Mouse (Mus musculus) kidney, adult 2 months (tissue): Measurements from ENCODE around the gene Tnnc1. TPM values are rescaled to one million over a fixed set of nuclear protein-coding genes. Genes with fewer than 3 reads are reported as not detected.

Experiments
- DNase-seq: peaks from one replicate; pipeline ENCODE4 v3.0.0; 2021
- H3K27ac ChIP-seq: fragments of 200-500 bp; 2 replicates; pipeline ENCODE4 v1.5.1; 2012; ENCODE audit warnings: low read depth, low read length, control low read depth, inconsistent platforms; ENCODE audit not compliant: insufficient read depth
- H3K27me3 ChIP-seq: fragments of 200-500 bp; replicated peaks from 2 replicates; pipeline ENCODE4 v1.6.1; 2012; ENCODE audit warnings: mild to moderate bottlenecking, moderate library complexity, low read length, inconsistent platforms; ENCODE audit not compliant: control insufficient read depth, insufficient read depth
- H3K36me3 ChIP-seq: fragments of 200-500 bp; 2 replicates; pipeline ENCODE4 v1.6.1; 2012; ENCODE audit warnings: mild to moderate bottlenecking, moderate library complexity, low read length, inconsistent platforms; ENCODE audit not compliant: control insufficient read depth, insufficient read depth
- H3K4me1 ChIP-seq: fragments of 200-500 bp; 2 replicates; pipeline ENCODE4 v1.6.1; 2011; ENCODE audit warnings: low read length; ENCODE audit not compliant: control insufficient read depth, insufficient read depth
- H3K4me3 ChIP-seq: fragments of 200-500 bp; 2 replicates; pipeline ENCODE4 v1.5.1; 2011; ENCODE audit warnings: mild to moderate bottlenecking, low read depth, low read length, control low read depth; ENCODE audit not compliant: insufficient read depth
- CTCF ChIP-seq: fragments of 200-500 bp; conservative IDR thresholded peaks from 2 replicates; pipeline ENCODE4 v1.5.1; 2011; ENCODE audit warnings: low read depth, mild to moderate bottlenecking, control low read depth, low read length, moderate library complexity, mixed read lengths; ENCODE audit not compliant: insufficient read depth, insufficient read length
- POLR2A ChIP-seq: fragments of 200-500 bp; IDR thresholded peaks from one replicate; pipeline ENCODE4 v1.6.1; 2011; ENCODE audit warnings: low read depth, low read length, control low read depth
- WGBS: fragments of 180-500 bp; shearing (Covaris S2); methylation state at CpG from one replicate; pipeline ENCODE4 v1.1.7; 2018; 5-methylcytosine and 5-hydroxymethylcytosine counted together
- polyA plus RNA-seq: library from polyadenylated mRNA; depleted of rRNA; stranded (reverse); fragments of >200 nt; gene quantifications from 2 replicates; pipeline ENCODE4 v1.2.3, GENCODE M21; 2012; rRNA removed

The Tnnc1 gene
- 2.1 and 9.1 TPM in 2 replicates for polyA plus RNA-seq

- Histone ChIP-seq H3K4me3 (peak within 1 kb of the TSS; percentile 96; the same call in 1 of the 2 replicates), H3K4me1 (peaks cover 17% of the 10 kb centered on the region), H3K27me3 (no peaks in the 10 kb centered on the region), H3K27ac (peak within 1 kb of the TSS; percentile 85), H3K36me3 (peaks cover 4% of the 10 kb centered on the region; the same call in 1 of the 2 replicates)
- no peak for DNase-seq
- 92% methylated on average over 2 of the region's 2 CpGs for WGBS
- TF ChIP-seq CTCF = no peak
These were observed at the start of gene Tnnc1 for GRCm38 (mm10) chr14:31208084-31208483. Gene Tnnc1 (plus strand): TSS chr14:31208312.

- no peak overlapping the region for H3K4me3 ChIP-seq
- H3K36me3 ChIP-seq = no peaks in the 10 kb centered on the region
- no peak for DNase-seq
- H3K4me1 ChIP-seq = no peaks in the 10 kb centered on the region
- H3K27me3 ChIP-seq = no peaks in the 10 kb centered on the region
- WGBS = 78% methylated on average over 27 of the region's 27 CpGs
- no peak for TF ChIP-seq CTCF
- no peak for TF ChIP-seq POLR2A
- no peak overlapping the region for H3K27ac ChIP-seq
These were observed 47.6 kb upstream of the Tnnc1 start for GRCm38 (mm10) chr14:31160196-31161150.

GRCm38 (mm10) chr14:31161191-31161590 lies 46.9 kb upstream of the Tnnc1 start:
- TF ChIP-seq CTCF = no peak
- no peak for TF ChIP-seq POLR2A
- H3K27ac ChIP-seq = no peak overlapping the region
- H3K36me3 ChIP-seq = no peaks in the 10 kb centered on the region
- no peaks in the 10 kb centered on the region for H3K27me3 ChIP-seq
- DNase-seq = no peak
- WGBS = 84% methylated on average over 7 of the region's 7 CpGs
- H3K4me1 ChIP-seq = peaks cover 2% of the 10 kb centered on the region; the same call in 1 of the 2 replicates
- no peak overlapping the region for H3K4me3 ChIP-seq

DNA sequence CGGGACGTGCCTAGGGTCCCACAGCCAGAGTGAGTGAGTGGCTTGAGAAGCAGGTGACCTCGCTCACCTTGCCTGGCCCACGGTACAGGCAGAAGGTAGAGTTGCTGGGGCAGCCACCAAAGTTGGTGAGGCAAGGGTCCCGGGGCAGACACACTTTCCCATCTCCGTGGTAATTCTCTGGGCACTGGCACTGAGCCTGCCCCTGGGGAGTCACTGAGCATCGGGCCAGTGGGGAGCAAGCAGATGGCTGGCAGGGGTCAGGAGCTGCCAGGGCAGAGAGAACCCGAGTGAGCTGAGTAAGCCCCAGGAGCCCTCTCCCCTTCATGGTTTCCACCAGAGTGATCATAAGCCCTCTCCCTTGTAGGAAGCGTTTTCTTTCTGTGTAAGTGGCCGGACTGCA lies 46.5 kb upstream of the Tnnc1 start:
- H3K4me1 ChIP-seq = peaks cover 2% of the 10 kb centered on the region
- 60% methylated on average over 10 of the region's 10 CpGs for WGBS
- H3K27me3 ChIP-seq = no peaks in the 10 kb centered on the region
- H3K27ac ChIP-seq = no peak overlapping the region
- no peak for DNase-seq
- no peak overlapping the region for H3K4me3 ChIP-seq
- H3K36me3 ChIP-seq = no peaks in the 10 kb centered on the region
- TF ChIP-seq POLR2A = no peak
- TF ChIP-seq CTCF = no peak

- DNase-seq = no peak
- H3K27me3 ChIP-seq = no peaks in the 10 kb centered on the region
- WGBS = 88% methylated on average over 8 of the region's 8 CpGs
- no peak overlapping the region for H3K27ac ChIP-seq
- H3K4me1 ChIP-seq = peaks cover 2% of the 10 kb centered on the region
- no peak for TF ChIP-seq CTCF
- TF ChIP-seq POLR2A = no peak
- H3K36me3 ChIP-seq = no peaks in the 10 kb centered on the region
- no peak overlapping the region for H3K4me3 ChIP-seq
These were observed 44.0 kb upstream of the Tnnc1 start for GRCm38 (mm10) chr14:31164067-31164466.

DNA sequence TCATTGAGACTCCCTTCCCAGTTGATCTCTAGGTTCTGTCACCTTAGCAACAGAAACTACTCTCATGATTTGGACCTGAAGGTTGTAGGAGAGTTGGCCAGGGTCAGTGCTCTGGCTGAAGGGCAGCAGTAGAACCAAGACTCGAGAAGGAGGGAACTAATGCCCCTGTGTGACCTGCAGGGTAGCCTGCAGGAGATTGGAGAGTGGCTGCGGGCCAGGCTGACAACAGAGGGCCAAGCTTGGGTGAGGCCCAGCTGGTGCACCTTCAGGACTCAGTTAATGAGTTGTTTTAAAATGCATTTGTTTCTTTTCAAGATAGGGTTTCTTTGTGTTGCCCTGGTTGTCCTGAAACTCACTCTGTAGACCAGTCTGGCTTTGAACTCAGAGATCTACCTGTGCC lies 43.1 kb upstream of the Tnnc1 start:
- Histone ChIP-seq H3K4me1 (peaks cover 2% of the 10 kb centered on the region), H3K27me3 (no peaks in the 10 kb centered on the region), H3K36me3 (no peaks in the 10 kb centered on the region), H3K4me3 (no peak overlapping the region), H3K27ac (no peak overlapping the region)
- WGBS = 37% methylated on average over 2 of the region's 2 CpGs
- peak; percentile 27 for DNase-seq
- no peak for TF ChIP-seq POLR2A
- no peak for TF ChIP-seq CTCF

DNA sequence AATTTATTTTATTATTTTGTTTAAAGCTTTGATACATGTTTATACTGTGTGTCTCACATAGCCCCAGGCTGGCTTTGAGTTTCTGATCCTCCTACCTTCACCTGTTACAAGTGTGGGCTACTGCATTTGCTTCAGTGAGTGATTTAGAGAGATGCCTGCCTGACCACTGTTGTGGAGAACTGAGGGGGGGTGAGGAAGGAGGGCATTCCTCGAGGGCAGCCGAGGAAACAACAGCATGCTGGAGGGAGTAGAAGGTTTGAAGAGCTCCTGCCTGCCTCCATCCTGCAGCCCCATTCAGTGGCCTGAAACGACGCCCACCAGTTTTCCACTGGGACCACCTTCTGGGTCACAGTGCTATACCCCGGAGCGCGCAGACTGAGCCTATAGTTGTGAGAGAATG lies 42.7 kb upstream of the Tnnc1 start:
- peaks cover 2% of the 10 kb centered on the region for H3K4me1 ChIP-seq
- TF ChIP-seq POLR2A = no peak
- no peak for TF ChIP-seq CTCF
- 37% methylated on average over 7 of the region's 7 CpGs for WGBS
- H3K4me3 ChIP-seq = no peak overlapping the region
- no peak for DNase-seq
- H3K36me3 ChIP-seq = no peaks in the 10 kb centered on the region
- H3K27me3 ChIP-seq = no peaks in the 10 kb centered on the region
- no peak overlapping the region for H3K27ac ChIP-seq
